Mouse (Mus musculus): ENCODE measurements at regions not wholly inside any gene's neighbourhood (a gene's known extent, or its start where the extent isn't known, plus 50 kb on each side); places are given as distances from the start of the nearest gene placed in this dataset.
"Not testable (repeated sequence)": the region's sequence is repeated elsewhere in the genome, so short reads cannot be mapped to it uniquely, and the experiment has no call there.

DNA sequence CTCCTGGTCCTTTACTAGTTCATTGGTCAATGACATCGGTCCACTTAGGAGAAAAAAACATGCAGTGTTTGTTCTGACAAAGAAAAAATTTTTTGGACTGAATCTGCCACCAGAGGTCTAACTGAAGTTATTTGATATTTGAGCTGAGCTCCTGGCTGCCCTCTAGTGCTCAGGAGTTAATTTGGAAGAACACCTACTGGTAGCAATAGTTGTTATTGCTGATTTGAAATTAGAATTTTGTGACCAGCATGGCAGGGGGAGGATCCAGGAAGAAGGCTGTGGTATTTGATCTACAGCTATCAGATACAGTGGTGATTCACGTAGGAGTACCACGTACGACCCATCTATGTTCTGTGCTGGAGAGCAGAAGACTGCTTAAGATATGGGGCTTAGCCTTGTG is 466.6 kb upstream of the Olfr1507 start:
- not testable (repeated sequence) for TF ChIP-seq CTCF, EP300 (IDR thresholded peaks at IDR 0.05; ENCODE audit: low read depth)
